Mouse (Mus musculus) left cerebral cortex, adult 18-20 months (tissue): ENCODE data around the gene Btbd11. TPM values are rescaled to one million over a fixed set of nuclear protein-coding genes. Genes with fewer than 3 reads are reported as not detected.
"Not testable (repeated sequence)": the region's sequence is repeated elsewhere in the genome, so short reads cannot be mapped to it uniquely, and the experiment has no call there.

Experiments
- DNase-seq, 2 experiments: peaks; one replicate each; pipeline ENCODE4 v3.0.0; 2021 to 2022; ENCODE audit warnings: low spot score in 2 of 2, mixed read lengths in 1 of 2
- total RNA-seq, 2 experiments: library from RNA; stranded (reverse); gene quantifications; 2 replicates each; pipeline ENCODE4 v1.2.3; 2021

The Btbd11 gene
- total RNA-seq, 2 experiments from 2014 or later, result 25.4 to 28.3 TPM

- DNase-seq, result no peak
Measured at GRCm38 (mm10) chr10:85640408-85640807, 253.8 kb downstream of the Btbd11 start.

GRCm38 (mm10) chr10:85645346-85645745 is 258.7 kb downstream of the Btbd11 start:
- no peak for DNase-seq

- DNase-seq, result peak; percentile 48 to 62
Measured at GRCm38 (mm10) chr10:85651706-85652105, 265.1 kb downstream of the Btbd11 start.

- DNase-seq, result no peak
Measured at GRCm38 (mm10) chr10:85655881-85656280, 269.3 kb downstream of the Btbd11 start.

- DNase-seq, result no peak
Measured at GRCm38 (mm10) chr10:85657886-85658285, 271.3 kb downstream of the Btbd11 start.

- DNase-seq, result no peak
Measured at GRCm38 (mm10) chr10:85673512-85673921, 286.9 kb downstream of the Btbd11 start.

GRCm38 (mm10) chr10:85678635-85679034 is 292.0 kb downstream of the Btbd11 start:
- DNase-seq, result peak; percentile 54 to 61

GRCm38 (mm10) chr10:85682446-85682845 is 295.8 kb downstream of the Btbd11 start:
- DNase-seq, result no peak

- DNase-seq, result not testable (repeated sequence)
Measured at GRCm38 (mm10) chr10:85694429-85694828, 307.8 kb downstream of the Btbd11 start.

- DNase-seq, result no peak
Measured at GRCm38 (mm10) chr10:85699721-85700120, 313.1 kb downstream of the Btbd11 start.

- DNase-seq, result not testable (repeated sequence)
Measured at GRCm38 (mm10) chr10:85709790-85710189, 323.2 kb downstream of the Btbd11 start.

Other genes with a start within 250 kb of the Btbd11 start
- gene Cry1, start 201.8 kb upstream of the Btbd11 start, total RNA-seq, result 10 to 100 TPM; 23.9 to 33.3 TPM